Mouse (Mus musculus) spleen, postnatal 36 days (tissue): ENCODE data around the gene Bmp5.

Experiments used
- DNase-seq, 2 experiments: peaks; one replicate each; pipeline ENCODE4 v3.0.0; 2022; ENCODE audit warnings: low spot score in 2 of 2, mixed read lengths in 1 of 2

Bmp5 gene

GRCm38 (mm10) chr9:75840841-75841240 is 65.7 kb downstream of the Bmp5 start:
- no peak for DNase-seq

GRCm38 (mm10) chr9:75846010-75846409 is 70.8 kb downstream of the Bmp5 start:
- DNase-seq: no peak

- DNase-seq: no peak
These were observed 75.6 kb downstream of the Bmp5 start for GRCm38 (mm10) chr9:75850670-75851228.

- no peak for DNase-seq
These were observed 83.0 kb downstream of the Bmp5 start for GRCm38 (mm10) chr9:75858161-75858560.

GRCm38 (mm10) chr9:75858939-75859338 is 83.8 kb downstream of the Bmp5 start:
- DNase-seq: no peak

GRCm38 (mm10) chr9:75870332-75871177 is 95.4 kb downstream of the Bmp5 start:
- DNase-seq: no peak

GRCm38 (mm10) chr9:75876333-75876732 is 101.2 kb downstream of the Bmp5 start:
- no peak for DNase-seq

- no peak for DNase-seq
These were observed 108.5 kb downstream of the Bmp5 start for GRCm38 (mm10) chr9:75883481-75884190.

- DNase-seq: no peak
These were observed 111.8 kb downstream of the Bmp5 start for GRCm38 (mm10) chr9:75886801-75887544.

GRCm38 (mm10) chr9:75896918-75897317 is 121.8 kb downstream of the Bmp5 start:
- DNase-seq: no peak

GRCm38 (mm10) chr9:75898022-75898421 is 122.9 kb downstream of the Bmp5 start:
- DNase-seq: no peak

- DNase-seq: no peak
These were observed 126.1 kb downstream of the Bmp5 start for GRCm38 (mm10) chr9:75901219-75901618.

- no peak for DNase-seq
These were observed 130.3 kb downstream of the Bmp5 start for GRCm38 (mm10) chr9:75905497-75905896.

- DNase-seq: no peak
These were observed 135.1 kb downstream of the Bmp5 start for GRCm38 (mm10) chr9:75910112-75910799.

- no peak for DNase-seq
These were observed 136.4 kb downstream of the Bmp5 start for GRCm38 (mm10) chr9:75911542-75911941.

- DNase-seq: no peak
These were observed 140.9 kb downstream of the Bmp5 start for GRCm38 (mm10) chr9:75916027-75916426.

GRCm38 (mm10) chr9:75927196-75927880 is 152.2 kb downstream of the Bmp5 start:
- no peak for DNase-seq

- no peak for DNase-seq
These were observed 152.9 kb downstream of the Bmp5 start for GRCm38 (mm10) chr9:75928068-75928467.

GRCm38 (mm10) chr9:75944663-75945062 is 169.5 kb downstream of the Bmp5 start:
- no peak for DNase-seq
